Mouse (Mus musculus): ENCODE data around the gene Zfp65. TPM values are rescaled to one million over a fixed set of nuclear protein-coding genes. Genes with fewer than 3 reads are reported as not detected.
A peak's percentile ranks its signal among the peaks of the same experiment; 100 is the strongest.
"Not testable (repeated sequence)": the region's sequence is repeated elsewhere in the genome, so short reads cannot be mapped to it uniquely, and the experiment has no call there.

Zfp65 gene
- polyA plus RNA-seq, 1 experiment, result 15.8 TPM

DNA sequence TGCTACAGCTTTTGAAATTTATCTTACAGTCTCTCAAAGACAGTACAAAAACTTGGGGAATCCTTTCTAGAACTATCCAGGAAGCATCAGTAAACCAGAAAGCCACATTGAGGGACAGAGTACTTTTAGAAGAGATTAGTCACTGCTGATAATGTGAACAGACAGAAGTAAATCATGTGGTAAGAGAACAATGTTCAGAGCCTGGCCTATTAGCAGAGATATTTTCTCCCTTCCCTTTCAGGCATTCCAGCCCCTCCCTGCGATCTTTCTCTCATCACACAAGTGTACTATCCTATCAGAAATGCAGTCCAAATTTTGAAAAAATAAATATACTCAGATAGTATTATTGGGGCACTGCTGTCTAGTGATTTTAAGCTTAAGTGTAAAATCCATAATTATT is 867 bp downstream of the Zfp65 start:
- Histone ChIP-seq H3K4me1 (ENCODE audit: control insufficient read depth, insufficient read depth, low read length) (no peaks in the 10 kb centered on the region), H3K4me3 (ENCODE audit: insufficient read depth, low read length) (peak overlapping the region; percentile 61; the same call in 1 of the 2 replicates), H3K27ac (ENCODE audit: insufficient read depth, low read length) (no peak overlapping the region)
- no peak for TF ChIP-seq CTCF (IDR thresholded peaks at IDR 0.05; ENCODE audit: borderline replicate concordance, insufficient read depth, low read length)
- TF ChIP-seq POLR2A (IDR thresholded peaks at IDR 0.05; ENCODE audit: low read depth, low read length), result no peak

DNA sequence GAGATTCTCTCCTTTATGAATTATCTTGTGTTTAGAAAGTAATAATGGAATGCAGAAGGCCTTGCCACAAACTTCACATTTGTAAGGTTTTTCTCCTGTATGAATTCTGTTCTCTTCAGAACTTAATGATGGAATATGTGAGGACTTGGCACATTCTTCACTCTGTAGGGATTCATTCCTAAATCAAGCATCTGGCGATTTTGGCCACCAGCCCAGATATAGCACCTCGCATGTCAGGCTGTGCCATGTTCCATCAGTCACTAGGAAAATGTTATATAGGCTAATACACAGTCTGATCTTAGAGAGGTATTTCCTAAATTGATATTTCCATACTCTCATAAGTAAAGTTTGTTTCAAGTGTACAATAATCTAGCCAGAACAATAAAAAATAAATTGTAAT is 3.6 kb downstream of the Zfp65 start:
- H3K4me3 ChIP-seq (ENCODE audit: insufficient read depth, low read length); H3K27ac ChIP-seq (ENCODE audit: insufficient read depth, low read length); H3K4me1 ChIP-seq (ENCODE audit: control insufficient read depth, insufficient read depth, low read length): not testable (repeated sequence)

DNA sequence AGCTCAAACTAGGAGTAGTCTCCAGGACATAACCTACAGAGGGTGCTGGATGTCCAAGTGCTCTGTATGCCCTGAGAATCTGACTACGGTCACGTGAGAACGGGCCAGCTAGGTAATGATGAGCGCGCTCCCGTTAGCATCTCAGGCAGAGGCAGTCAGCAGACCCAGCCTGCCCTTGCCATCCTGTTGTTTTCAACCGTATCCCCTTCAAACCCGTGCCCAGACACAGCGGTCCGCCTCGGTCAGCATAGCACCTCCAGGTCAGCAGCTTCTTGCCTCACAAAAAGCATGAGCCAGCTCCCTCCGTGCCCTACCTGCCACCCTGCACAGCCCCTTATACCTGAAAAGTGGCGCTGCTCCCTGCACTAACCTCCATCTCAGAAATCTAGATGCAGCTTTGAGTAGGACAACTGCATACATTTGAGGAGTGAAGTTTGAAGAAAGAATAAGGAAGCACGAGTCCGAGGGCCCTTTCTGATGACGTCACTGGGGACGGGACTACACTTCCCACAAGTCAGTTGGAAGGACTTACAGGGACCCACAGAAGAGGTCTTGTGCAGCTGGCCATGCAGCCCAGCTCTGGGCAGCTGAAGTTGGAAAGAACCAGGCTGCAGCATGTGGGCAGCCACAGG is 5.0 kb downstream of the Zfp65 start:
- TF ChIP-seq CTCF (IDR thresholded peaks at IDR 0.05; ENCODE audit: borderline replicate concordance, insufficient read depth, low read length) (no peak), POLR2A (IDR thresholded peaks at IDR 0.05; ENCODE audit: low read depth, low read length) (peak; percentile 56)
- Histone ChIP-seq H3K4me3 (ENCODE audit: insufficient read depth, low read length) (peak overlapping the region; percentile 65), H3K4me1 (ENCODE audit: control insufficient read depth, insufficient read depth, low read length) (no peaks in the 10 kb centered on the region), H3K27ac (ENCODE audit: insufficient read depth, low read length) (no peak overlapping the region)

DNA sequence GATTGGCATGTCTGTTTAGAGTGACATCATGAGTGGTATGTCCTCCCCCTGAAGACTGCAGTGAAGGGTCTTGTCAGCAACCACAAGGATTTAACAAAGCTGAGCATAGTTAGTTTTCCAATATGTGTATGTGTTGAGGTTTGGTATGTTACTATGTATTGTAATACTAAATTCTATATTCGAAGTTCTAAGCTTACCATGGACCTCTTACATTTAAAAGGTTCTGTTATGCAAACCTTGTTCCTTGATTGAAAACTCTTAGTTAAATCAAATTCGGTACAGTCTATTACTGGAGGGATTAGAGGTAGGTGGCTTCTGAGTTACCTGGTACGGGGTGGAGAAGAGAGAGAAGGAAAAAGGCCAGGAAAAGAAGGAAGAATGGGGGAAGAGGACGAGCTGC is 42.0 kb downstream of the Zfp65 start, which contains the start of gene Zfp738:
Gene Zfp738, minus strand, starts transcription at position 101 of the 400 bp plus-strand sequence.
- no peak for TF ChIP-seq POLR2A (IDR thresholded peaks at IDR 0.05; ENCODE audit: low read depth, low read length)
- TF ChIP-seq CTCF (IDR thresholded peaks at IDR 0.05; ENCODE audit: borderline replicate concordance, insufficient read depth, low read length), result no peak
- no peaks in the 10 kb centered on the region for H3K4me1 ChIP-seq (ENCODE audit: control insufficient read depth, insufficient read depth, low read length)
- H3K27ac ChIP-seq (ENCODE audit: insufficient read depth, low read length), result no peak within 1 kb of the TSS
- no peak within 1 kb of the TSS for H3K4me3 ChIP-seq (ENCODE audit: insufficient read depth, low read length)

DNA sequence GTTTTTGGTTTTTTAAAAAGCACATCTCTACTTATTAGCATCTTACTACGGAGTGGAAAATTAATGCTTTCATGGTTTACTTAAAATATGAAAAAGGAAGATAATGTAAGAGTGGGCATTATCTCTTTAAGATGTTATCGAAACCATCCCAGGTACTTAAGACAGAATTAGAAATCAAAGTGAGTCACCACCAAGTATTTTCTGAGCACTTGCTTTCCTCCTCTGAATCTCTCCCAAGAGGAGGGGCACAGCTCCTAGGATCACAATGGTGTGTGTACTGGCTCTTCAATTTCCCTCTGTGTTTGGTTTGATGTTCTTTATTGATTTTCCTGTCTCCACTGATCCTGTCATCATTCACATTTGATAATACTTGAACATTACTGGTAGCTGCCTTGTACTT is 45.1 kb downstream of the Zfp65 start:
- H3K27ac ChIP-seq (ENCODE audit: insufficient read depth, low read length); H3K4me3 ChIP-seq (ENCODE audit: insufficient read depth, low read length); H3K4me1 ChIP-seq (ENCODE audit: control insufficient read depth, insufficient read depth, low read length): not testable (repeated sequence)

DNA sequence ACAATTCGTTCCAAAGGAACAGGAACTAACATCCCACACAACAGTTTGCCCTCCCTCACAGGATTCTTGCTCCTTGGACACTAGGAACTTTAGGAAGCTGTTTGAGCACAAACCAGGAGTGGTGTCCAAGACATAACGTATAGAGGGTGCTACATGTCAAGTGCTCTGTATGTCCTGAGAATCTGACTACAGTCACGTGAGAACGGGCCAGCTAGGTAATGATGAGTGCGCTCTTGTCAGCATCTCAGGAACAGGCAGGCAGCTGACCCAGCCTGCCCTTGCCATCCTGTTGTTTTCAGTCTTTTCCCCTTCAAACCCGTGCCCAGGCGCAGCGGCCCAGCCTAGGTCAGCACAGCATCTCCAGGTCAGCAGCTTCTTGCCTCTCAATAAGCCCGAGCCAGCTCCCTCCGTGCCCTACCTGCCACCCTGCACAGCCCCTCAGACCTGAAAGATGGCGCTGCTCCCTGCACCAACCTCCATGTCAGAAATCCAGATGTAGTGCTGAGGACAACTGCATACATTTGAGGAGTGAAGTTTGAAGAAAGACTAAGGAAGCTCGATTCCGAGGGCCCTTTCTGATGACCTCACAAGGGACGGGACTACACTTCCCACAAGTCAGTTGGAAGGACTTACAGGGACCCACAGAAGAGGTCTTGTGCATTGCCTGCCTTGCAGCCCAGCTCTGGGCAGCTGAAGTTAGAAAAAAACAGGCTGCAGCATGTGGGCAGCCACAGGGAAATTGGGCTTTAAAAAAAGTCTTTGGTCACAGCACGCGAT is 45.8 kb downstream of the Zfp65 start:
- not testable (repeated sequence) for H3K27ac ChIP-seq (ENCODE audit: insufficient read depth, low read length)

GRCm38 (mm10) chr13:67674902-67675301 is 54.1 kb downstream of the Zfp65 start:
- Histone ChIP-seq H3K4me3 (ENCODE audit: insufficient read depth, low read length) (no peak overlapping the region), H3K27ac (ENCODE audit: insufficient read depth, low read length) (no peak overlapping the region), H3K4me1 (ENCODE audit: control insufficient read depth, insufficient read depth, low read length) (no peaks in the 10 kb centered on the region)
- TF ChIP-seq CTCF (IDR thresholded peaks at IDR 0.05; ENCODE audit: borderline replicate concordance, insufficient read depth, low read length), result no peak
- no peak for TF ChIP-seq POLR2A (IDR thresholded peaks at IDR 0.05; ENCODE audit: low read depth, low read length)

More for the DNA sequence above, 45.8 kb downstream of the Zfp65 start:
- H3K4me1 ChIP-seq (ENCODE audit: control insufficient read depth, insufficient read depth, low read length), result not testable (repeated sequence)
- H3K4me3 ChIP-seq (ENCODE audit: insufficient read depth, low read length), result peak overlapping the region; percentile 67
- TF ChIP-seq POLR2A (IDR thresholded peaks at IDR 0.05; ENCODE audit: low read depth, low read length), result peak; percentile 52

Other genes starting within 250 kb of the Zfp65 start
- 7.3 and 8.1 TPM in 2 replicates for gene Zfp874b, start 244.9 kb downstream of the Zfp65 start, polyA plus RNA-seq (2011; ENCODE audit: insufficient read length, low read depth, missing spikeins)
- 6.7 and 7.6 TPM in 2 replicates for gene Zfp58, start 228.6 kb downstream of the Zfp65 start, polyA plus RNA-seq (2011; ENCODE audit: insufficient read length, low read depth, missing spikeins)
- gene Gm26965, start 203.0 kb downstream of the Zfp65 start, polyA plus RNA-seq (2011; ENCODE audit: insufficient read length, low read depth, missing spikeins), result 1.5 TPM in 1 of 2 replicates, not detected in the other
- gene Zfp87, start 203.0 kb downstream of the Zfp65 start, polyA plus RNA-seq (2011; ENCODE audit: insufficient read length, low read depth, missing spikeins), result 13.1 and 15.2 TPM in 2 replicates
- gene Zfp748, start 175.3 kb downstream of the Zfp65 start, polyA plus RNA-seq (2011; ENCODE audit: insufficient read length, low read depth, missing spikeins), result 5.6 and 7.6 TPM in 2 replicates
- 6.1 and 7.0 TPM in 2 replicates for gene Zfp729b, start 119.5 kb downstream of the Zfp65 start, polyA plus RNA-seq (2011; ENCODE audit: insufficient read length, low read depth, missing spikeins)
- gene Gm49345, start 91.4 kb downstream of the Zfp65 start, polyA plus RNA-seq (2011; ENCODE audit: insufficient read length, low read depth, missing spikeins), result 5.6 and 6.6 TPM in 2 replicates
- 7.0 and 10.7 TPM in 2 replicates for gene Zfp729a, start 91.4 kb downstream of the Zfp65 start, polyA plus RNA-seq (2011; ENCODE audit: insufficient read length, low read depth, missing spikeins)
- gene Zfp738, start 42.1 kb downstream of the Zfp65 start, polyA plus RNA-seq (2011; ENCODE audit: insufficient read length, low read depth, missing spikeins), result 15.3 and 15.9 TPM in 2 replicates
- 3.6 and 4.2 TPM in 2 replicates for gene Zfp85, start 26.1 kb upstream of the Zfp65 start, polyA plus RNA-seq (2011; ENCODE audit: insufficient read length, low read depth, missing spikeins)
- 1.8 and 2.5 TPM in 2 replicates for gene Zfp493, start 50.5 kb upstream of the Zfp65 start, polyA plus RNA-seq (2011; ENCODE audit: insufficient read length, low read depth, missing spikeins)
- gene Zfp273, start 84.6 kb upstream of the Zfp65 start, polyA plus RNA-seq (2011; ENCODE audit: insufficient read length, low read depth, missing spikeins), result 2.8 and 2.9 TPM in 2 replicates
- 1.5 and 1.6 TPM in 2 replicates for gene Gm10037, start 101.9 kb upstream of the Zfp65 start, polyA plus RNA-seq (2011; ENCODE audit: insufficient read length, low read depth, missing spikeins)
- gene BC048507, start 134.2 kb upstream of the Zfp65 start, polyA plus RNA-seq (2011; ENCODE audit: insufficient read length, low read depth, missing spikeins), result not detected in 2 replicates